Mouse (Mus musculus): Measurements from ENCODE around the gene Mta2. TPM values are rescaled to one million over a fixed set of nuclear protein-coding genes. Genes with fewer than 3 reads are reported as not detected.

The Mta2 gene
- polyA plus RNA-seq, 1 experiment from 2014 or later, result 30.3 TPM

GRCm38 (mm10) chr19:8941136-8941514 is 550 bp upstream of the Mta2 start:
- ATAC-seq (ENCODE audit: low FRiP score) (peak; percentile 31), DNase-seq (ENCODE audit: low spot score) (no peak)
- WGBS, result 28% methylated on average over 10 of the region's 10 CpGs
- peaks cover 30% of the 10 kb centered on the region for H3K4me1 ChIP-seq (replicated peaks; ENCODE audit: control insufficient read depth, insufficient read depth, low read length)
- peak overlapping the region; percentile 49 for H3K9ac ChIP-seq
- peaks cover 46% of the 10 kb centered on the region for H3K36me3 ChIP-seq (replicated peaks; ENCODE audit: control insufficient read depth, insufficient read depth)
- peak overlapping the region; percentile 70 for H3K27ac ChIP-seq
- H3K27me3 ChIP-seq (ENCODE audit: control insufficient read depth, insufficient read depth, low read length), result no peaks in the 10 kb centered on the region
- H3K4me3 ChIP-seq (replicated peaks; ENCODE audit: low read length), result peak overlapping the region; percentile 93
- H3K4me2 ChIP-seq (replicated peaks), result peak overlapping the region; percentile 74
- no peaks in the 10 kb centered on the region for H3K9me3 ChIP-seq (ENCODE audit: control insufficient read depth, low read length)

- Histone ChIP-seq H3K4me2 (replicated peaks) (peak overlapping the region; percentile 74), H3K27me3 (ENCODE audit: control insufficient read depth, insufficient read depth, low read length) (no peaks in the 10 kb centered on the region), H3K4me1 (replicated peaks; ENCODE audit: control insufficient read depth, insufficient read depth, low read length) (peaks cover 30% of the 10 kb centered on the region), H3K36me3 (replicated peaks; ENCODE audit: control insufficient read depth, insufficient read depth) (peaks cover 48% of the 10 kb centered on the region), H3K9ac (peak overlapping the region; percentile 96), H3K27ac (peak overlapping the region; percentile 95), H3K4me3 (replicated peaks; ENCODE audit: low read length) (peak overlapping the region; percentile 93), H3K9me3 (ENCODE audit: control insufficient read depth, low read length) (no peaks in the 10 kb centered on the region)
- WGBS, result under 1% methylated on average over 46 of the region's 46 CpGs
- peak; percentile 61 for ATAC-seq (ENCODE audit: low FRiP score)
- no peak for DNase-seq (ENCODE audit: low spot score)
These were observed 745 bp downstream of the Mta2 start for GRCm38 (mm10) chr19:8942276-8942964.

- no peaks in the 10 kb centered on the region for H3K9me3 ChIP-seq (ENCODE audit: control insufficient read depth, low read length)
- peaks cover 30% of the 10 kb centered on the region for H3K4me1 ChIP-seq (replicated peaks; ENCODE audit: control insufficient read depth, insufficient read depth, low read length)
- 68% methylated on average over 2 of the region's 2 CpGs for WGBS
- no peak overlapping the region for H3K27ac ChIP-seq
- peak overlapping the region; percentile 96 for H3K9ac ChIP-seq
- no peak for DNase-seq (ENCODE audit: low spot score)
- H3K36me3 ChIP-seq (replicated peaks; ENCODE audit: control insufficient read depth, insufficient read depth), result peaks cover 51% of the 10 kb centered on the region
- peak overlapping the region; percentile 74 for H3K4me2 ChIP-seq (replicated peaks)
- H3K27me3 ChIP-seq (ENCODE audit: control insufficient read depth, insufficient read depth, low read length), result no peaks in the 10 kb centered on the region
- H3K4me3 ChIP-seq (replicated peaks; ENCODE audit: low read length), result peak overlapping the region; percentile 93
- ATAC-seq (ENCODE audit: low FRiP score), result no peak
These were observed 1.4 kb downstream of the Mta2 start for GRCm38 (mm10) chr19:8943047-8943446.

GRCm38 (mm10) chr19:8944062-8944461 is 2.4 kb downstream of the Mta2 start:
- peaks cover 57% of the 10 kb centered on the region for H3K36me3 ChIP-seq (replicated peaks; ENCODE audit: control insufficient read depth, insufficient read depth)
- no peaks in the 10 kb centered on the region for H3K9me3 ChIP-seq (ENCODE audit: control insufficient read depth, low read length)
- H3K27ac ChIP-seq, result no peak overlapping the region
- peak overlapping the region; percentile 2; the same call in 1 of the 2 replicates for H3K4me3 ChIP-seq (replicated peaks; ENCODE audit: low read length)
- peak overlapping the region; percentile 74 for H3K4me2 ChIP-seq (replicated peaks)
- no peaks in the 10 kb centered on the region for H3K27me3 ChIP-seq (ENCODE audit: control insufficient read depth, insufficient read depth, low read length)
- peak overlapping the region; percentile 96; the same call in 1 of the 2 replicates for H3K9ac ChIP-seq
- no peak for ATAC-seq (ENCODE audit: low FRiP score)
- H3K4me1 ChIP-seq (replicated peaks; ENCODE audit: control insufficient read depth, insufficient read depth, low read length), result peaks cover 30% of the 10 kb centered on the region
- DNase-seq (ENCODE audit: low spot score), result no peak
- WGBS, result 69% methylated on average over 5 of the region's 5 CpGs

- Histone ChIP-seq H3K9me3 (ENCODE audit: control insufficient read depth, low read length) (no peaks in the 10 kb centered on the region), H3K4me2 (replicated peaks) (peak overlapping the region; percentile 74), H3K36me3 (replicated peaks; ENCODE audit: control insufficient read depth, insufficient read depth) (peaks cover 62% of the 10 kb centered on the region), H3K27ac (no peak overlapping the region; the same call in 1 of the 2 replicates), H3K9ac (peak overlapping the region; percentile 96; the same call in 1 of the 2 replicates), H3K4me1 (replicated peaks; ENCODE audit: control insufficient read depth, insufficient read depth, low read length) (peaks cover 30% of the 10 kb centered on the region), H3K27me3 (ENCODE audit: control insufficient read depth, insufficient read depth, low read length) (no peaks in the 10 kb centered on the region), H3K4me3 (replicated peaks; ENCODE audit: low read length) (no peak overlapping the region)
- DNase-seq (ENCODE audit: low spot score) (peak; percentile 72), ATAC-seq (ENCODE audit: low FRiP score) (no peak)
- 41% methylated on average over 5 of the region's 5 CpGs for WGBS
These were observed 3.1 kb downstream of the Mta2 start for GRCm38 (mm10) chr19:8944750-8945149.

- H3K36me3 ChIP-seq (replicated peaks; ENCODE audit: control insufficient read depth, insufficient read depth), result peaks cover 67% of the 10 kb centered on the region
- peak overlapping the region; percentile 96; the same call in 1 of the 2 replicates for H3K9ac ChIP-seq
- peaks cover 30% of the 10 kb centered on the region for H3K4me1 ChIP-seq (replicated peaks; ENCODE audit: control insufficient read depth, insufficient read depth, low read length)
These were observed 3.6 kb downstream of the Mta2 start for GRCm38 (mm10) chr19:8945251-8945650.

GRCm38 (mm10) chr19:8946929-8947328 is 5.3 kb downstream of the Mta2 start:
- H3K4me1 ChIP-seq (replicated peaks; ENCODE audit: control insufficient read depth, insufficient read depth, low read length), result peaks cover 24% of the 10 kb centered on the region

More at GRCm38 (mm10) chr19:8945251-8945650, 3.6 kb downstream of the Mta2 start:
- Histone ChIP-seq H3K4me3 (replicated peaks; ENCODE audit: low read length) (no peak overlapping the region), H3K9me3 (ENCODE audit: control insufficient read depth, low read length) (no peaks in the 10 kb centered on the region), H3K4me2 (replicated peaks) (peak overlapping the region; percentile 74), H3K27me3 (ENCODE audit: control insufficient read depth, insufficient read depth, low read length) (no peaks in the 10 kb centered on the region), H3K27ac (no peak overlapping the region; the same call in 1 of the 2 replicates)
- DNase-seq (ENCODE audit: low spot score) (no peak), ATAC-seq (ENCODE audit: low FRiP score) (no peak)
- WGBS, result 77% methylated on average over 6 of the region's 6 CpGs

GRCm38 (mm10) chr19:8950190-8950589 is 8.5 kb downstream of the Mta2 start:
- ATAC-seq (ENCODE audit: low FRiP score) (no peak), DNase-seq (ENCODE audit: low spot score) (no peak)
- no peak overlapping the region for H3K4me2 ChIP-seq (replicated peaks)
- peaks cover 73% of the 10 kb centered on the region for H3K36me3 ChIP-seq (replicated peaks; ENCODE audit: control insufficient read depth, insufficient read depth)
- H3K4me3 ChIP-seq (replicated peaks; ENCODE audit: low read length), result no peak overlapping the region
- H3K4me1 ChIP-seq (replicated peaks; ENCODE audit: control insufficient read depth, insufficient read depth, low read length), result peaks cover 19% of the 10 kb centered on the region
- no peaks in the 10 kb centered on the region for H3K9me3 ChIP-seq (ENCODE audit: control insufficient read depth, low read length)
- H3K9ac ChIP-seq, result no peak overlapping the region
- H3K27ac ChIP-seq, result no peak overlapping the region
- H3K27me3 ChIP-seq (ENCODE audit: control insufficient read depth, insufficient read depth, low read length), result no peaks in the 10 kb centered on the region
- WGBS, result 94% methylated on average over 5 of the region's 5 CpGs

More at GRCm38 (mm10) chr19:8946929-8947328, 5.3 kb downstream of the Mta2 start:
- no peak overlapping the region for H3K9ac ChIP-seq
- no peaks in the 10 kb centered on the region for H3K27me3 ChIP-seq (ENCODE audit: control insufficient read depth, insufficient read depth, low read length)
- ATAC-seq (ENCODE audit: low FRiP score) (no peak), DNase-seq (ENCODE audit: low spot score) (no peak)
- no peak overlapping the region for H3K4me3 ChIP-seq (replicated peaks; ENCODE audit: low read length)
- no peaks in the 10 kb centered on the region for H3K9me3 ChIP-seq (ENCODE audit: control insufficient read depth, low read length)
- no peak overlapping the region for H3K27ac ChIP-seq
- no peak overlapping the region for H3K4me2 ChIP-seq (replicated peaks)
- 94% methylated on average over 7 of the region's 7 CpGs for WGBS
- H3K36me3 ChIP-seq (replicated peaks; ENCODE audit: control insufficient read depth, insufficient read depth), result peaks cover 84% of the 10 kb centered on the region

GRCm38 (mm10) chr19:8952241-8952640 is 10.6 kb downstream of the Mta2 start:
- Histone ChIP-seq H3K4me3 (replicated peaks; ENCODE audit: low read length) (no peak overlapping the region), H3K4me2 (replicated peaks) (no peak overlapping the region), H3K9ac (peak overlapping the region; percentile 59), H3K36me3 (replicated peaks; ENCODE audit: control insufficient read depth, insufficient read depth) (peaks cover 70% of the 10 kb centered on the region), H3K9me3 (ENCODE audit: control insufficient read depth, low read length) (no peaks in the 10 kb centered on the region), H3K27me3 (ENCODE audit: control insufficient read depth, insufficient read depth, low read length) (no peaks in the 10 kb centered on the region), H3K4me1 (replicated peaks; ENCODE audit: control insufficient read depth, insufficient read depth, low read length) (peaks cover 18% of the 10 kb centered on the region), H3K27ac (peak overlapping the region; percentile 84)
- 80% methylated on average over 9 of the region's 9 CpGs for WGBS
- DNase-seq (ENCODE audit: low spot score), result no peak
- no peak for ATAC-seq (ENCODE audit: low FRiP score)
